In genomic region chr16:37647936-37648335, GRCm38 (mm10) we compare ENCODE assay signal across 19 mouse cellular contexts.
"Had no signal": no experiment of that assay in that cellular context is flagged by ENCODE, and none has a peak within 500 bp of the region (broad histone marks: within the 10 kb centered on the region; RNA-seq: fewer than 3 reads in every experiment).

No protein-coding gene starts in this region.

- H3K4me3 ChIP-seq: heart, embryonic 13.5 days; heart, embryonic 15.5 days; hindbrain, embryonic 13.5 days; hindbrain, embryonic 15.5 days; limb, embryonic 13.5 days; limb, embryonic 15.5 days; liver, embryonic 12.5 days had no signal

- H3K4me2 ChIP-seq: heart, embryonic 11.5 days; heart, embryonic 13.5 days; heart, embryonic 15.5 days; hindbrain, embryonic 13.5 days; hindbrain, embryonic 15.5 days; limb, embryonic 13.5 days; limb, embryonic 15.5 days; liver, embryonic 12.5 days had no signal

- DNase-seq: forebrain, postnatal 0 days; gastrocnemius, postnatal 36 days; heart, adult 18-20 months; kidney, adult 11 months; kidney, adult 8-10 months; kidney, postnatal 14 days; kidney, postnatal 36 days; layer of hippocampus, postnatal 36 days had no signal

- ATAC-seq: forebrain, postnatal 0 days; hindbrain, postnatal 0 days; intestine, embryonic 16.5 days; liver, embryonic 12.5 days had no signal

- H3K9ac ChIP-seq: forebrain, postnatal 0 days; heart, embryonic 13.5 days; heart, embryonic 15.5 days; hindbrain, embryonic 13.5 days; hindbrain, embryonic 15.5 days; limb, embryonic 13.5 days; limb, embryonic 15.5 days; liver, embryonic 12.5 days; liver, embryonic 14.5 days had no signal

- H3K27ac ChIP-seq: heart, embryonic 13.5 days; heart, embryonic 15.5 days; hindbrain, embryonic 13.5 days; hindbrain, embryonic 15.5 days; hindbrain, postnatal 0 days; limb, embryonic 13.5 days; limb, embryonic 15.5 days; liver, embryonic 12.5 days; liver, embryonic 14.5 days had no signal

- H3K27me3 ChIP-seq: heart, embryonic 13.5 days; heart, embryonic 15.5 days; hindbrain, embryonic 13.5 days; hindbrain, embryonic 15.5 days; limb, embryonic 13.5 days; limb, embryonic 15.5 days; liver, embryonic 12.5 days had no signal

- H3K9me3 ChIP-seq: heart, embryonic 13.5 days; heart, embryonic 15.5 days; hindbrain, embryonic 13.5 days; hindbrain, embryonic 15.5 days; limb, embryonic 13.5 days; limb, embryonic 15.5 days; liver, embryonic 12.5 days had no signal
